Mouse (Mus musculus) spleen, adult 2 months (tissue): ENCODE data around the gene Nmrk2.

Source experiments
- CTCF ChIP-seq: fragments of 200-500 bp; IDR thresholded peaks from 2 replicates; pipeline ENCODE4 v1.5.1; 2011; ENCODE audit warnings: mild to moderate bottlenecking, inconsistent platforms; ENCODE audit not compliant: insufficient read depth, insufficient read length, insufficient replicate concordance; ENCODE audit errors: extremely low read depth
- POLR2A ChIP-seq: fragments of 200-500 bp; IDR thresholded peaks from 2 replicates; pipeline ENCODE4 v1.6.1; 2011; ENCODE audit warnings: low read depth, low read length, inconsistent platforms

DNA sequence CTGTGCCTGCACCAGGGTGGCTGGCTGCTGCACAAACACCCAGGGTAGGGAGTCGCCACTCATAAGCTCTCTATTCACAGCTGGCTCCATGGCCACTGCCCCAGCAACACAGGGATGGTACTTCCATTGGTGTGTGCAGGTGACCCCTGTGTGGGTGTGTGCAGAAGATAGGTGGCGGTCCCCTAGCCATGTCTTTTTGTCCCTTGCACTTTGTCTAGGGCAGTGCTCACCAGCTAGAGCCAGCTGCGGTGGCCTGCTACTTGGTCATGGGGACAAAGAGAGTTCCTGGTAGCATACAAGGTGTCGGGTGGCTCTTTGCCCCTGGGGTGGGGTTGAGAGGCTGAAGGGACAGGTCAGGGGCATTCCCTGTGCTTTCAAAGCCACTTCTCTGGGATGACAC, 42.3 kb upstream of the Nmrk2 start:
- TF ChIP-seq CTCF (no peak), POLR2A (no peak)
